Mouse (Mus musculus): ENCODE measurements around the gene Pibf1. TPM values are rescaled to one million over a fixed set of nuclear protein-coding genes. Genes with fewer than 3 reads are reported as not detected.

The Pibf1 gene
- polyA plus RNA-seq, 2 experiments from 2014 or later: 18.0 to 18.5 TPM

DNA sequence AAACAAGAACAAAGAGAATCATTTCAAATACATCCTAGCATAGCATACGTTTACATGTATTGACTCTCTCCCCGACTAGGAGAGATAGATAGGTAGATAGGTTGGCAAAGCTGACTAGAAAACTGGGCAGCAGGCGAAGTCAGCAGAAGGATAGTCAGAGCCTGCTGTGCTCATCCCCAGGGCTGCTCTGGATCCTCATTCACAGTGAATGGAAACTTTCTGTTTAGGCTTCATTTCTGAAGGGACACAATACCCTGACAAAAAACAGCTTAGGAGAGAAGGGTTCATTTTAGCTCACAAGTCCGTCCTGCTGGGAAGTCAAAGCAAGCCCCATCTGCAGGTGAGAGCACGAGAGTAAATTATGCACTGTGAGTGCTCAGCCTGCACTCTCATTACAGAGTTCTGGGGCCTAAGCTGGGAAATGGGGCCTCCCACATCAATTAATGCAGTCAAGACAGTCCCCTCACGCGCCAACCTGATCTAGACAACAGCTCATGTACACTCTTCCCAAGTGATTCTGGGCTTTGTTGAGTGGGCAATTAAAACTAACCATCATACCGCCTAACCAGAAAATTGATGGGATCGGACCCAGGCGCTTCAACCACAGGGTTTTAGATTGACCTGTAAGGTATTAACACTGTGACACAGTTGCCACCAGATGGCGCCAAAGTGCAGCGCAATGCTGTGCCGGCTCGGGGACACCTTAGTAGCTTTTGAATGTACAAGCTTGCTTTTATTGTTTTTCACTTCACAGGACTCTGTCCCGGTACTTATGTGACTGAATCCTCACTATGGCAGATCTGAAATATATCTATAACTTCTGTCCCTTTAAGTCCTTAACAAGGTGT is 42.8 kb downstream of the Pibf1 start:
- peak; percentile 91 for ATAC-seq

- ATAC-seq: no peak
These were observed 47.6 kb downstream of the Pibf1 start for GRCm38 (mm10) chr14:99146841-99147240.

DNA sequence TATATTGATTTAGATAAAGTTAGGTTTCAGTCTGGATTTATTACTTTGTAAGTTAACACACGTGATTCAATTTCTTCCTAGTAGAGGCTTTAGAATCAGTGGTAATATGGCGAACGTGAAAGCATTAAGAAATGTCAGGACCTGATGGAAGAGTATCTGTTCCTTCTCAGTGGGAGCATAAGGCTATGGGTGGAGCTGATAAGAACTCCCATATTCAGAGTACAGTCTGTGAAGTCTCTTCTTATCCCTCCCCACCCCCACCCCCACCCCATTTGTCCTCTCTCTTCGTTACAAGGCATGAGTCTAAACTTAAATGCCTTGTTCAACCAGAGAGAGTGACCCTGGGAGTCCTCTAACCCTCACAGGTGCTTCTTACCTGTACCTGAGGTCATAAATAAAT is 53.5 kb downstream of the Pibf1 start:
- no peak for ATAC-seq

- no peak for ATAC-seq
These were observed 60.7 kb downstream of the Pibf1 start for GRCm38 (mm10) chr14:99159940-99160339.

- no peak for ATAC-seq
These were observed 63.8 kb downstream of the Pibf1 start for GRCm38 (mm10) chr14:99163051-99163450.

GRCm38 (mm10) chr14:99174138-99174745 is 75.0 kb downstream of the Pibf1 start:
- ATAC-seq: no peak

DNA sequence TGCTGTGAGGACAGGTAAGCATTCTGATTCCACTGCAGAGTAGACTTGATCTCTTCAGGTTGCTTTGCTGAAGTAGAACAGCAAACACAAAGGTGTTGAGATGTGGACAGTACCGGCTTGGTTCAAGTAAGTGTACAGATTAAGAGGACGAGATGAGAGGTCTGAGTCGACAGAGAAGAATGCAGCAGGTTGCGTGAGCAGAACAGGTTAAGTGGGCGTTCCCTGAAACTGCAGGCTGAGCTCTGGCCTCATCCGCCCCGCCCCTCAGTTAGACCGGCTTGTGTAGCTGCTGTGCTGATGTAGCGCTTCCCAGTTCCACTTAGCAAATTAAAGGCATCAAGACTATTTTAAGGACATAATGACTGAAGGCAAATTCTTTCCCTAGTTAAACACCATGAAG is 77.3 kb downstream of the Pibf1 start:
- no peak for ATAC-seq

DNA sequence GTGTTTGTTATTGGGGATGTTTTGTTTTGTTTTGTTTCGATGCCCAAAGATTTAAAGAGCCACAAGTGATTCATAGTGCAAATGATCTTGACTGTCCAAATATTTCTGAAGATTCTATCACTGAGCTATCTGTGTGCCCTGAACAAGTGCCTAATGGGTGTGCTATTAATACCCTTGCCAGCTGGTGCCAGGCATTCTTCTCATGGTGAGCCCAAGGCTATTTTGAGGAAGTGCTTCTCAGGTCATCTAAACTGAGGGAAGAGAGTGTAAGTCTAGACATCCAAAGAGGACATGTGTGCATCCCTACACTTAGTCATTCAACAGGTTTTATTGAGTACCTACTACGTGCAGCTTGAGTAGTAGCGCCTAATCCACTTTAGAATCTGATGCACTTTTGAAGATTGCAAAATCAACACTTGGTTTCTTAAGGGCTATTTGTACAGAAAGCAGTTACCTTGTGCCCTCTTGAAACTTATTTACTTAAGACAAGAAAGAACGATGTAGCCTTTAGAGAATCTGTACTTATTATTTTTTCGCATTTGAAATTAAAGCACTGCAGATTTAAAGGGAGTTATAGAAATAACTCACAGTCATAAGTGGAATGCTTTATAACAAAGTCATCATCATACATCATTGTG is 91.0 kb downstream of the Pibf1 start:
- ATAC-seq: no peak

DNA sequence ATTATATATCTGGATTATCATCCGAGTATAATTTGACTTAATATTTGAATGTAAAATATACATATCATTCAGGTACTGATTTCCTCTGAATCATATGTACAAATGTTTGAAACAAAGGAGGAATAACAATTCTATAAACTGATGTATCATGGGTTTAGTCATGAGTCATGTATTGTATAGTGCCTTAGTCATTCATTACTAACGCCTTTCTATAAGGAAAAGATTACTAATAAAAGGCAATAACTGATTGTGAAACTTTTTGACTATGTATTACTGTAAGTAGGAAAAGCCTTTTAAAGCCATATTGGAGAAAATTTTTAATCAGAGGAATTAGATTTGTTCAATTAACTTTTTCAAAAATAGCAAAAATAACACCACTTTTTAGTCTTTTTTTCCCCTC is 106.6 kb downstream of the Pibf1 start:
- no peak for ATAC-seq

- no peak for ATAC-seq
These were observed 107.4 kb downstream of the Pibf1 start for GRCm38 (mm10) chr14:99206591-99206990.

DNA sequence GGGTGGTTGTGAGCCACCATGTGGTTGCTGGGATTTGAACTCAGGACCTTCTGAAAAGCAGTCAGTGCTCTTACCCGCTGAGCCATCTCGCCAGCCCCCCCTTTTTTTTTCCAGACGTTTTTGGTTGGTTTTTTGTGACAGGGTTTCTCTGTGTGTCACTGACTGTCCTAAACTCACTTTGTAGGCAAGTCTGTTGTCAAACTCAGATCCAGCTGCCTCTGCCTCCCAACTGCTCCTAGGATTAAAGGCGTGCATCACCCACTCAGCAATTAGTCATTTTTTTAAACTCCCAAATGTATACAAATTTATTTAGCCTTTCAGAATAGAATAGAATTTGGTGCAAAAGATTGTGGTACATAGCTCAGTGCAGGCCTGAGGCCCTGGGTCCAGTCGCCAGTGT is 111.2 kb downstream of the Pibf1 start:
- ATAC-seq: no peak

DNA sequence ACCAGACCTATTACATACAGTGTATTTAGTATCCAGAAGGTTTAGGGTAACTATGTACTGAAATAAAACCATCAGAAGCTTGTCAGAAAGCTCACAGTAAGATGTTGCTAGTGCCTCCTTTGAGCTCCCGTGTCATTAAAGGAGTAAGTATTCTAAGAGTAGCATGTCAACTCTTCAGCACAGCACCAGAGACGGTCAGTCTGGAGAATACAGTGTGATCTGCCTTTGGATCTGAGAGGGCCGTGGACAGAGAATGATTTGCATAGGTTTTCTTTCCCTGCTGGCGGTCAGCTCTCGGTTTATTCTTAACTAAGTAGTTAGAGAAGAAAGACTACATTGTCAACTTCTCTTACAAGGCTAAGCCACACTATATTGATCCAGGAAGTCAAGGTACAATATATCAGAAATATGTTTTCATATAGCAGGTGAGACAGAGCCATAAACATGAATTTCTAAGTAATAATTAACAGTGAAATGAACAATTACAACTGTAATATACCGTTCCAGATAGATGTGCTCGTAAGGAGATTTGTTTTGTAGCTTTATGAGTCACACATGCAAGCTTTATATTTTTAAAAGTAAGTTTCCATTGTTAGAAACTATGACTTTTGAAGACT is 119.3 kb downstream of the Pibf1 start:
- ATAC-seq: no peak

DNA sequence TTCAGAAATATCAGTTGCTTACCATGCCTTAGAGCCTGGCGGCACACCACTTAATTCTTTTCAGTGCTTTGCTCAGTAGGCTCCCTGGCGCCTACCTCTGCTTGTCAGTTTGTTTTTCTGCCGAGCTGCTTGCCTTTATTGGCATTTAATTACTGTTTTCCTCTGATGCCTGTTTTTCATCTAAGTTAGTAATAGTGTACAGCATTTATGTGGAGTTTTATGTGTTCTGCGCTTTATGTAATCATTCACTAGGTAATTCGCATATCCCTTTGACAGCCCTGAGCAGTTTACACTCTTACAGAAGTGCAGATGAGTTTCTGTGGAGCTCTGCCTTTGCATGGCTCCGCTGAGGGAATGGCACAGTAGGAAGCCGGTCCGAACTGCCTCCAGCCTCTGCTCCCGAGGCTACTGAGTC is 120.5 kb downstream of the Pibf1 start:
- no peak for ATAC-seq

GRCm38 (mm10) chr14:99225929-99226328 is 126.7 kb downstream of the Pibf1 start:
- no peak for ATAC-seq

GRCm38 (mm10) chr14:99229071-99229780 is 130.0 kb downstream of the Pibf1 start:
- ATAC-seq: no peak

GRCm38 (mm10) chr14:99233056-99233455 is 133.8 kb downstream of the Pibf1 start:
- no peak for ATAC-seq

GRCm38 (mm10) chr14:99237115-99237514 is 137.9 kb downstream of the Pibf1 start:
- ATAC-seq: no peak

DNA sequence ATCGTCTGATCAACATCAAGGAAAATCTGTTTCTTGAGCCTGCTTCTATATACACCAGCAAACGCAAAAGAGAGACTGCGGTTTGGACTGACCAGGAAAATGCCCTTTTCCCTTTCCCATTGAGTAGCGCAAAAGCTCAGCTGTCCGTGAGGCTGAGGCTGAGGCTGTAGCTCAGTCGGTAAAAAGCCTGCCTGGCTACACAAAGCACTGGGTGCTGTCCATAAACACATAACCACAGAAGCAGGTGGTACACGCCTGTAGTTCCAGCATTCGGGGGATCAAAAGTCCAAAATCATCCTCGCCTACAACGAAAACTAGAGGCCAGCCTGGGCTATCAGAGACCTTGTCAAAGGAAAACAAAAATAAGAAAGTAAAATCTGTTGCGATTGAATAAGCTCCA is 141.3 kb downstream of the Pibf1 start:
- no peak for ATAC-seq

DNA sequence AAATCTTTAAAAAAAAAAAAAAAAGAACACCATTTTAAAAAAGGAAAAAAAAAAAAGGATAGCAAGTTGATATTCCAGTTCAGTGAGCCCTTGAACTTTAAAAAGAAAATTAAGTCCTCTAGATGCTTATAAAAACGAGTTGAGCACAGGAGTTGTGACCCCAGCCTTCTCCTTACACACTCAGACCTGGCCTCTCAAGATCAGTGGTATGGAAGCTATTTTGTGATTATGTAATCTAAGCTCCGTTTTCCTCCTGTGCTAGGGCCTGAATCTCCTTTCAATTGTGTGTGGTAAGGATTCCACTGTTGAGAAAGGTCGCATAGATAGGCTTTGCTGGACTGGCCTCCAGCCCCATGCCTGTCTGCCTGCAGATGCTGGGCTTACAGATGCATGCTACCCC is 145.3 kb downstream of the Pibf1 start:
- ATAC-seq: no peak

DNA sequence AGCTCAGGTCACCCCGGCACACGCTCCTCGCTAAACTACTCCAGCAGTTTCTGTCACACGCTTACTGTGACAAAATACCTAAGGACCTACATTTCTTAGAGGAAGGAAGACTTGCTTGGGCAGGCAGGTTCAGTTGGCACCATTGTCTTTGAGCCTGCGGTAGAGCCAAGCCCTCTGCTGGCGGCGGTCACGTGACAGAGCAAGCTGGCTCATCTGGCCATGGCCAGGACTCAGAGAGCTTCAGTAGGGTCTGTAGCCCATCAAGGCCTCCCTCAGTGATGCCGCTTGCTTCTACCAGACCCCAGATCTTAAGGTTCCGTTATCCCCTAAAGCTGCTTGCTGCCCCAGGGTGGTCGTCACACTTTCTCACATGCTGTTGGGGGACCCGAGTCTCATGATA is 162.8 kb downstream of the Pibf1 start:
- no peak for ATAC-seq

DNA sequence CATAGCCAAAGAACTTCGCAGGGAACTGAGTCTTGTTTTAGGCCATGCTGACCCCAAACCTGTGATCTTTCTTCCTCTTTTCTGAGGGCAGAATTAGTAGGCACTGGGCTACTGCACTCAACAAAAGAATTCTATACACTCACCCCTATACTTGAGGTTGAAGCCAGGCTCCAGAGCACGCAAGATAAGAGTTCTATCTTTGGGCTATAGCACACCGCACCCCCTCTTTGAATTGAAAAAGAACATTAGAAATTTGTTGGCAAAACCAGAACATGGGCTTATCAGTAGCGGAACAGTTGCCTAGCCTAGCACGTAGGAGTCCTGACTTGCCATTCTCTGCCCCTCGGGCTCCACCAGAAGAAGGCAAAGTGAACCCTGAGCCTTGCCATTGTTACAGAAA is 164.6 kb downstream of the Pibf1 start:
- no peak for ATAC-seq

- ATAC-seq: no peak
These were observed 166.6 kb downstream of the Pibf1 start for GRCm38 (mm10) chr14:99265791-99266190.

DNA sequence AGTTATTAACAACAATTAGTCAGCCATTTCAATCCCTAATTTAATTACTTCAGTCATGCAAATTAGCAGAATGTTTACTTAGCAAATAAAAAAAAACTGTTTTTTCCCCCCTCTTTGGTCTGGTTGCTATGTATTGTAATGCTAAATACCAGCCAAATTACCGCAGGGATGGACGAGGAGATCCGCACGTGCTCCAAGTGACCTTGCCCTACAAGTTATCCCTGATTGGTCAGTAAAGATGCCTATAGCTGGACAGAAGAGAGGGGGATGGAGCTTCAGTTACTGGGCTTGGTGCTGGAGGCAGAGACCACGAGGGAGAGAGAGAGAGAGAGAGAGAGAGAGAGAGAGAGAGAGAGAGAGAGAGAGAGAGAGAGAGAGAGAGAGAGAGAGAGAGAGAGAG is 167.5 kb downstream of the Pibf1 start:
- no peak for ATAC-seq
